Mouse (Mus musculus) limb, embryonic 13.5 days (tissue): ENCODE data around the gene CK137956. TPM values are rescaled to one million over a fixed set of nuclear protein-coding genes. Genes with fewer than 3 reads are reported as not detected.

Experiments
- ATAC-seq: fragments of 200-750 bp; cut with Nextera tagmentation; 2 replicates; pipeline ENCODE4 v1.8.0; 2017; ENCODE audit warnings: low read depth, moderate number of reproducible peaks, moderate TSS enrichment; ENCODE audit not compliant: low FRiP score
- H3K27ac ChIP-seq: fragments of 300-500 bp; sonication (generic); 2 replicates; pipeline ENCODE4 v1.5.1; 2015; ENCODE audit warnings: inconsistent platforms, mild to moderate bottlenecking, moderate library complexity
- H3K27me3 ChIP-seq: fragments of 300-500 bp; sonication (generic); 2 replicates; pipeline ENCODE4 v1.6.1; 2015; ENCODE audit warnings: mild to moderate bottlenecking, inconsistent platforms
- H3K36me3 ChIP-seq: fragments of 300-500 bp; sonication (generic); 2 replicates; pipeline ENCODE4 v1.6.1; 2015; ENCODE audit warnings: inconsistent platforms, mild to moderate bottlenecking, moderate library complexity
- H3K4me1 ChIP-seq: fragments of 300-500 bp; sonication (generic); 2 replicates; pipeline ENCODE4 v1.6.1; 2015; ENCODE audit warnings: inconsistent platforms
- H3K4me2 ChIP-seq: fragments of 300-500 bp; sonication (generic); replicated peaks from 2 replicates; pipeline ENCODE4 v1.6.1; 2015; ENCODE audit warnings: inconsistent platforms, mild to moderate bottlenecking, moderate library complexity
- H3K4me3 ChIP-seq: fragments of 300-500 bp; sonication (generic); 2 replicates; pipeline ENCODE4 v1.5.1; 2015; ENCODE audit warnings: moderate library complexity, mild to moderate bottlenecking, inconsistent platforms
- H3K9ac ChIP-seq: fragments of 300-500 bp; sonication (generic); 2 replicates; pipeline ENCODE4 v1.6.1; 2015; ENCODE audit warnings: mild to moderate bottlenecking, inconsistent platforms
- H3K9me3 ChIP-seq: fragments of 300-500 bp; sonication (generic); 2 replicates; pipeline ENCODE4 v1.6.1; 2016; ENCODE audit warnings: inconsistent platforms
- WGBS: fragments of 180-500 bp; shearing (Covaris S2); methylation state at CpG from one replicate; pipeline ENCODE4 v1.1.7; 2015; 5-methylcytosine and 5-hydroxymethylcytosine counted together
- polyA plus RNA-seq: library from polyadenylated mRNA; unstranded; fragments of >200 nt; fragmentation: Nextera tagmentation; extraction: Ambion mirVana; gene quantifications from 2 replicates; pipeline ENCODE4 v1.2.1, GENCODE M21; 2015

Gene CK137956
- polyA plus RNA-seq, 1 experiment from 2014 or later: not detected

- no peak for ATAC-seq
- peaks cover 6% of the 10 kb centered on the region for H3K4me1 ChIP-seq
- H3K4me3 ChIP-seq: no peak overlapping the region
- H3K4me2 ChIP-seq: no peak overlapping the region
- 66% methylated on average over 7 of the region's 7 CpGs for WGBS
- no peak overlapping the region for H3K27ac ChIP-seq
- no peaks in the 10 kb centered on the region for H3K36me3 ChIP-seq
- H3K9me3 ChIP-seq: no peaks in the 10 kb centered on the region
- H3K9ac ChIP-seq: no peak overlapping the region
- H3K27me3 ChIP-seq: no peaks in the 10 kb centered on the region
Measured at GRCm38 (mm10) chr4:127900893-127901456, 69.8 kb downstream of the CK137956 start.

- Histone ChIP-seq H3K4me2 (no peak overlapping the region), H3K9me3 (peaks cover 9% of the 10 kb centered on the region), H3K9ac (no peak overlapping the region), H3K36me3 (no peaks in the 10 kb centered on the region), H3K27me3 (no peaks in the 10 kb centered on the region), H3K4me1 (no peaks in the 10 kb centered on the region), H3K27ac (no peak overlapping the region), H3K4me3 (no peak overlapping the region)
- WGBS: 77% methylated on average over 7 of the region's 7 CpGs
- ATAC-seq: no peak
Measured at GRCm38 (mm10) chr4:127889071-127889470, 81.7 kb downstream of the CK137956 start.

GRCm38 (mm10) chr4:127878966-127879365 lies 91.8 kb downstream of the CK137956 start:
- H3K27ac ChIP-seq: no peak overlapping the region
- ATAC-seq: no peak
- 0 out of 2 replicates have a peak, but pooled peaks cover 3% of the 10 kb centered on the region for H3K9me3 ChIP-seq
- H3K4me2 ChIP-seq: no peak overlapping the region
- no peaks in the 10 kb centered on the region for H3K4me1 ChIP-seq
- H3K4me3 ChIP-seq: no peak overlapping the region
- H3K9ac ChIP-seq: no peak overlapping the region
- WGBS: 94% methylated on average over 8 of the region's 8 CpGs
- H3K27me3 ChIP-seq: no peaks in the 10 kb centered on the region
- H3K36me3 ChIP-seq: no peaks in the 10 kb centered on the region

Other genes with a start within 250 kb of the CK137956 start
- gene Csmd2, start 16.9 kb upstream of the CK137956 start, polyA plus RNA-seq: 0.14 and 0.19 TPM in 2 replicates